Mouse (Mus musculus): ENCODE results near the gene BC051019. TPM values are rescaled to one million over a fixed set of nuclear protein-coding genes. Genes with fewer than 3 reads are reported as not detected.

Gene BC051019
- polyA plus RNA-seq, 1 experiment from 2014 or later = 0.74 TPM

GRCm38 (mm10) chr7:109704016-109704377, 19.7 kb downstream of the BC051019 start:
- WGBS = 2% methylated on average over 17 of the region's 17 CpGs
- H3K27ac ChIP-seq = peak overlapping the region; percentile 68
- H3K4me3 ChIP-seq = peak overlapping the region; percentile 49
- ATAC-seq (ENCODE audit: low FRiP score) = no peak
- H3K27me3 ChIP-seq = no peaks in the 10 kb centered on the region
- H3K4me1 ChIP-seq = 0 out of 2 replicates have a peak, but pooled peaks cover 2% of the 10 kb centered on the region
- H3K4me2 ChIP-seq (replicated peaks) = peak overlapping the region; percentile 60
- no peaks in the 10 kb centered on the region for H3K9me3 ChIP-seq (replicated peaks)
- peak overlapping the region; percentile 68 for H3K9ac ChIP-seq
- peaks cover 3% of the 10 kb centered on the region for H3K36me3 ChIP-seq

- Histone ChIP-seq H3K9ac (peak within 1 kb of the TSS; percentile 68), H3K9me3 (replicated peaks) (no peaks in the 10 kb centered on the region), H3K27ac (peak within 1 kb of the TSS; percentile 68), H3K4me2 (replicated peaks) (peak within 1 kb of the TSS; percentile 60), H3K36me3 (no peaks in the 10 kb centered on the region; the same call in 1 of the 2 replicates), H3K4me3 (peak within 1 kb of the TSS; percentile 49), H3K4me1 (0 out of 2 replicates have a peak, but pooled peaks cover 2% of the 10 kb centered on the region), H3K27me3 (no peaks in the 10 kb centered on the region)
- peak; percentile 98 for ATAC-seq (ENCODE audit: low FRiP score)
- under 1% methylated on average over 61 of the region's 61 CpGs for WGBS
These were observed 20.2 kb downstream of the BC051019 start, which contains the start of the genes St5 and Akip1 for GRCm38 (mm10) chr7:109703190-109704015. Gene St5, minus strand, starts transcription at chr7:109703605. Gene Akip1, plus strand, starts transcription at chr7:109703690.

- Histone ChIP-seq H3K4me2 (replicated peaks) (peak overlapping the region; percentile 60), H3K9ac (no peak overlapping the region), H3K36me3 (no peaks in the 10 kb centered on the region), H3K27me3 (no peaks in the 10 kb centered on the region), H3K4me1 (0 out of 2 replicates have a peak, but pooled peaks cover 2% of the 10 kb centered on the region), H3K27ac (no peak overlapping the region), H3K4me3 (0 out of 2 replicates have a peak overlapping the region, but pooled peaks have one; percentile 49), H3K9me3 (replicated peaks) (no peaks in the 10 kb centered on the region)
- 38% methylated on average over 4 of the region's 4 CpGs for WGBS
- no peak for ATAC-seq (ENCODE audit: low FRiP score)
These were observed 20.9 kb downstream of the BC051019 start for GRCm38 (mm10) chr7:109702721-109703120.

GRCm38 (mm10) chr7:109700213-109700612, 23.4 kb downstream of the BC051019 start:
- H3K4me2 ChIP-seq (replicated peaks) = no peak overlapping the region
- no peak overlapping the region for H3K4me3 ChIP-seq
- ATAC-seq (ENCODE audit: low FRiP score) = no peak
- no peak overlapping the region for H3K9ac ChIP-seq
- H3K9me3 ChIP-seq (replicated peaks) = no peaks in the 10 kb centered on the region
- H3K27ac ChIP-seq = no peak overlapping the region
- no peaks in the 10 kb centered on the region for H3K36me3 ChIP-seq
- H3K27me3 ChIP-seq = no peaks in the 10 kb centered on the region
- H3K4me1 ChIP-seq = 0 out of 2 replicates have a peak, but pooled peaks cover 2% of the 10 kb centered on the region

GRCm38 (mm10) chr7:109695339-109695726, 28.3 kb downstream of the BC051019 start:
- no peak overlapping the region for H3K4me2 ChIP-seq (replicated peaks)
- ATAC-seq (ENCODE audit: low FRiP score) = no peak
- H3K9me3 ChIP-seq (replicated peaks) = no peaks in the 10 kb centered on the region
- no peaks in the 10 kb centered on the region for H3K36me3 ChIP-seq
- no peaks in the 10 kb centered on the region for H3K27me3 ChIP-seq
- no peaks in the 10 kb centered on the region for H3K4me1 ChIP-seq
- H3K4me3 ChIP-seq = no peak overlapping the region
- no peak overlapping the region for H3K9ac ChIP-seq
- H3K27ac ChIP-seq = no peak overlapping the region
- WGBS = 84% methylated on average over 10 of the region's 10 CpGs

- H3K9ac ChIP-seq = no peak overlapping the region
- no peaks in the 10 kb centered on the region for H3K27me3 ChIP-seq
- no peaks in the 10 kb centered on the region for H3K4me1 ChIP-seq
- no peaks in the 10 kb centered on the region for H3K36me3 ChIP-seq
- 71% methylated on average over 13 of the region's 13 CpGs for WGBS
- no peak overlapping the region for H3K4me2 ChIP-seq (replicated peaks)
- ATAC-seq (ENCODE audit: low FRiP score) = no peak
- no peaks in the 10 kb centered on the region for H3K9me3 ChIP-seq (replicated peaks)
- H3K4me3 ChIP-seq = no peak overlapping the region
- no peak overlapping the region for H3K27ac ChIP-seq
These were observed 28.9 kb downstream of the BC051019 start for GRCm38 (mm10) chr7:109694576-109695338.

GRCm38 (mm10) chr7:109690961-109691360, 32.7 kb downstream of the BC051019 start:
- H3K4me1 ChIP-seq = no peaks in the 10 kb centered on the region
- no peak for ATAC-seq (ENCODE audit: low FRiP score)
- no peaks in the 10 kb centered on the region for H3K36me3 ChIP-seq
- 88% methylated on average over 5 of the region's 5 CpGs for WGBS
- no peak overlapping the region for H3K4me3 ChIP-seq
- H3K9ac ChIP-seq = no peak overlapping the region
- no peak overlapping the region for H3K4me2 ChIP-seq (replicated peaks)
- H3K27ac ChIP-seq = no peak overlapping the region
- no peaks in the 10 kb centered on the region for H3K27me3 ChIP-seq
- H3K9me3 ChIP-seq (replicated peaks) = no peaks in the 10 kb centered on the region

GRCm38 (mm10) chr7:109690101-109690500, 33.5 kb downstream of the BC051019 start:
- no peak for ATAC-seq (ENCODE audit: low FRiP score)
- Histone ChIP-seq H3K9ac (no peak overlapping the region), H3K4me3 (no peak overlapping the region), H3K9me3 (replicated peaks) (no peaks in the 10 kb centered on the region), H3K27me3 (no peaks in the 10 kb centered on the region), H3K27ac (no peak overlapping the region), H3K4me1 (no peaks in the 10 kb centered on the region), H3K36me3 (no peaks in the 10 kb centered on the region), H3K4me2 (replicated peaks) (no peak overlapping the region)
- WGBS = 89% methylated on average over 3 of the region's 3 CpGs

- Histone ChIP-seq H3K4me2 (replicated peaks) (no peak overlapping the region), H3K9ac (no peak overlapping the region), H3K27ac (no peak overlapping the region), H3K36me3 (no peaks in the 10 kb centered on the region), H3K27me3 (no peaks in the 10 kb centered on the region), H3K4me1 (no peaks in the 10 kb centered on the region), H3K4me3 (no peak overlapping the region), H3K9me3 (replicated peaks) (no peaks in the 10 kb centered on the region)
- ATAC-seq (ENCODE audit: low FRiP score) = no peak
- WGBS = 51% methylated on average over 9 of the region's 9 CpGs
These were observed 37.0 kb downstream of the BC051019 start for GRCm38 (mm10) chr7:109686585-109687128.

- WGBS = 100% methylated on average over 1 of the region's 1 CpGs
- ATAC-seq (ENCODE audit: low FRiP score) = no peak
- H3K27me3 ChIP-seq = no peaks in the 10 kb centered on the region
These were observed 42.8 kb downstream of the BC051019 start for GRCm38 (mm10) chr7:109680879-109681278.

GRCm38 (mm10) chr7:109680284-109680683, 43.4 kb downstream of the BC051019 start:
- Histone ChIP-seq H3K9me3 (replicated peaks) (no peaks in the 10 kb centered on the region), H3K27me3 (no peaks in the 10 kb centered on the region), H3K4me2 (replicated peaks) (no peak overlapping the region), H3K4me3 (no peak overlapping the region), H3K9ac (no peak overlapping the region), H3K4me1 (no peaks in the 10 kb centered on the region), H3K36me3 (no peaks in the 10 kb centered on the region), H3K27ac (no peak overlapping the region)
- 90% methylated on average over 2 of the region's 2 CpGs for WGBS
- ATAC-seq (ENCODE audit: low FRiP score) = no peak

More at GRCm38 (mm10) chr7:109680879-109681278, 42.8 kb downstream of the BC051019 start:
- H3K27ac ChIP-seq = no peak overlapping the region
- H3K4me2 ChIP-seq (replicated peaks) = no peak overlapping the region
- no peak overlapping the region for H3K9ac ChIP-seq
- no peaks in the 10 kb centered on the region for H3K36me3 ChIP-seq
- H3K4me3 ChIP-seq = no peak overlapping the region
- H3K9me3 ChIP-seq (replicated peaks) = no peaks in the 10 kb centered on the region
- no peaks in the 10 kb centered on the region for H3K4me1 ChIP-seq

- no peak overlapping the region for H3K4me3 ChIP-seq
- H3K4me2 ChIP-seq (replicated peaks) = no peak overlapping the region
- 71% methylated on average over 4 of the region's 4 CpGs for WGBS
- ATAC-seq (ENCODE audit: low FRiP score) = no peak
- peaks cover 9% of the 10 kb centered on the region; the same call in 1 of the 2 replicates for H3K4me1 ChIP-seq
- H3K9me3 ChIP-seq (replicated peaks) = no peaks in the 10 kb centered on the region
- no peaks in the 10 kb centered on the region for H3K36me3 ChIP-seq
- H3K27me3 ChIP-seq = no peaks in the 10 kb centered on the region
- H3K9ac ChIP-seq = no peak overlapping the region
- H3K27ac ChIP-seq = no peak overlapping the region
These were observed 48.6 kb downstream of the BC051019 start for GRCm38 (mm10) chr7:109674944-109675628.

Measured in hindbrain, embryonic 12.5 days (tissue).